Mouse (Mus musculus): Measurements from ENCODE around the gene Nmur1.

The Nmur1 gene

GRCm38 (mm10) chr1:86426128-86426527, at the start of gene Nmur1, which contains the start of gene Tex44:
Gene Nmur1 (minus strand): TSS chr1:86426228.
Gene Tex44 (plus strand): TSS chr1:86426329.
- no peak for DNase-seq

DNA sequence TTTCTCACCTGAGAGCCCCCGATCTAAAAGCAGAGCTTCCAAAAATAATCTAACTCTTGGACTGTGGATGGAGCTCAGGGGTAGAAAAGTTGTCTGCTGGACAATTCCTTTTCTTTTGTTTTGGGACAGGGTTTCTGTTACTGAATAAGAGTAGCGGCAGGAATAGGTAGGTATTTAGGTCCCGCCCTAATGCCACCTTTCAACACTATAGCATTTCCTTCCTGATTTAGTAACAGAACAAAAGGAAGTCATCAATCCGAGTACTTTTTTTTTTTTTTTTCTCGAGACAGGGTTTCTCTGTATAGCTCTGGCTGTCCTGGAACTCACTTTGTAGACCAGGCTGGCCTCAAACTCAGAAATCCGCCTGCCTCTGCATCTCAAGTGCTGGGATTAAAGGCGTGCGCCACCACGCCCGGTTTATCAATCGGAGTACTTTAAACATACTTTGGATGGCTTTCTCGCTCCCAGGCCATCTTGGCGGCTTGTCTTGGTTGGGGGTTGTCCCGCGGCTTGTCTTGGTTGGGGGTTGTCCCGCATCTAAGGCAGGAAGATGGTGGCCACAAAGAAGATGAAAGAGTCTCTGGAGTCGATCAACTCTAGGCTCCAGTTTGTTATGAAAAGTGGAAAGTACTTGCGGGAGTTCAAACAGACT, 47.2 kb upstream of the Nmur1 start:
- DNase-seq, result no peak

DNA sequence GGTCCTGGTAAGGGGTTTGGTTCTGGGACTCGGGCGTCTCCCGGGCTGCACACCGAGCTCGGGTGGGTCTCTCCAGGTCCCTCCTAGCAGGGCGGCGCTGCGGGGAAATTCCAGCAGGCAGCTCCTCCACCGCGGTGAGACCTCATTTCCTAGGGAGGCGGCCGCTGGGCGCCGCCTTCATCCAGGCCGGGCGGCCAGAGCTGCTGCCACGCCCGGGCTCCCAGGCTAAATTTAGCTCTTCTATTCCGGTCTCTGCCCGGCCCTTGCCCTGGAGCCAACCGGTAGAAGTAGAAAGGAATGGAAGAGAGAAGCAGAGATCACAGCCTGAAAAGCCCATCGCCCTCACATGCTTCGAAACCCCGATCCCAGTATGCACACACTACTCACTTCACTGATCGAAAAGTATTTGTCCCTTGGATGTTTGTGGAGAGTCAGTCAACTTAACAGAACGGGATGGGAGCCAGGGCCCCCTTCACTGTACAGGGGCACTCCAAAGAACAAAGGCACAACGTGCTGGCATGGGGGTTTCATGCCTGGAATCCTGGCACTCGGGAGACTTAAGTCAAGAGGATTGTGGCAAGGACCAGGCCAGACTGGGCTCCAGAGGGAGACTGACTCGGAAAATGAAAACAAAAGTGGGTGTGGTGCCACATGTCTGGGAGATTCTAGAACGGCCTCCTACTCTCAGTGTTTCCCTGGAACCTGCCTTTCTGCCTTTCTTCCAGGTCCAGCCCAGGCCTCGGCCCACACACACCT, 46.3 kb upstream of the Nmur1 start:
- DNase-seq, result peak; percentile 71 to 76

- DNase-seq, result peak; percentile 49 to 70
These were observed 45.5 kb upstream of the Nmur1 start for GRCm38 (mm10) chr1:86471504-86471961.

DNA sequence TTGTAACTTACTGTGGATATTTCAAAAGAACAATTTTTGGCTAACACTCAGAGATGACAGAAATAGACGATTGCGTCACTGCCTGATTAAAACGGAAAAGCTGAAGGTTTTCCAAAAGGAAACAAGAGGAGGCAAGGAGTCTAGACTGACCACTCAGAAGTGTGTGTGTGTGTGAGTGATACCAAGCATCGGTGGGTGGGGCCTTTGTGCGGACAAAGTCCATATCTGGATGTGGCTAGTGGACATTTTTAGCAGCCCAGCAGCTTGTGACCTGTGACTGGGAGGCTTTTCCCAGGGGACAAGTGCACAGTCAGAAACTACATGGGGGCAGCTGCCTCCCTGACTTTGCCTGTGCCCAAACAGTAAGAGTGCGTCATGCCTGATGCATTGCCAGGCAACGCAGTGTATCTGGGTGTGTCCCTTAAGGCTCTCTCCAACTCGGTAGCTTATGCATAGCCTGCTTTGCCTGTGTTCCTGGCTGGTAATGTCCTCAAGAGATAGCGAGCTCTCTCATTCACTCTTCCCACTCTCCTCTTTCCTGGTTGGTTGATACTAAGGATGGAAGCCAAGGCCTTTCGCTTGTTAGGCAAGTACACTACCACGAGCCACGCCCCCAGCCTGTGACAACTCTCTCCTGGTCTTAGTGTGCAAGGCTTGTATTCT, 44.6 kb upstream of the Nmur1 start:
- peak; percentile 53 to 72 for DNase-seq

DNA sequence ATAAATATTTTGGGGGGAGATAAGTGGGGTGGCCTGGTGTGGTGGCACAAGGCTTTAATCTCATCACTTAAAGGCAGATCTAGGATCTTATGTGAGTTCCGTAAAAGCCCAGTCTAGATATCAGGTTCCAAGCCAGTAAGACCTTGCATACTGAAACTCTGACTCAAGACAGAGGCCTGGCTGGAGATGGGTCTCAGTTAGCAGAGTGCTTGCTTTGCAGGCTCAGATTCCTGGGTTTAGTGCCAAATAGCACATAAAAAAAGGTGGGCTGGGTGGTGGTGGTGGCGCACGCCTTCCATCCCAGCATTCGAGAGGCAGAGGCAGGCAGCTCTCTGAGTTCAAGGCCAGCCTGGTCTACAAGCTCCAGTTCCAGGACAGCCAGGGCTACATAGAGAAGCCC, 43.8 kb upstream of the Nmur1 start:
- DNase-seq, result peak in 1 of 2 experiments; percentile 16

DNA sequence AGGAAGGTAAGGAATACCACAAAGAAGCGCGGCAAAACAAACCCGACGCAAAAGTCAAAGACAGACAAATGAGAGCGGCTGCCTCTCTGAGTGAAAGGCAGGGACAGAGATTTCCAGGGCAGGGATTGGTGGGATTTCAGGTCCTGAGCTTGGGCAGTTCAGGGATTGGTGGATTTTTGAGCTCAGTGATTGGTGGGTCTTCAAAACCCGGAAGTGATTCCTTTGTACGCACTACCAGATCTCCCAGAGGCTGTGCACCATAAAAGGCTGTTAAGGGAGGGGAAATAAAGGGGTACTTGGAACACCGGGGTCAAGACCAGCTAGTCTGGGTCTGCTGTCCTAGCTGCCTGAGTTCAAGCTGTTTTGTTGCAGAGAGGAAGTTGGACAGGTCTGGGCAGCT, 41.4 kb upstream of the Nmur1 start:
- no peak for DNase-seq

DNA sequence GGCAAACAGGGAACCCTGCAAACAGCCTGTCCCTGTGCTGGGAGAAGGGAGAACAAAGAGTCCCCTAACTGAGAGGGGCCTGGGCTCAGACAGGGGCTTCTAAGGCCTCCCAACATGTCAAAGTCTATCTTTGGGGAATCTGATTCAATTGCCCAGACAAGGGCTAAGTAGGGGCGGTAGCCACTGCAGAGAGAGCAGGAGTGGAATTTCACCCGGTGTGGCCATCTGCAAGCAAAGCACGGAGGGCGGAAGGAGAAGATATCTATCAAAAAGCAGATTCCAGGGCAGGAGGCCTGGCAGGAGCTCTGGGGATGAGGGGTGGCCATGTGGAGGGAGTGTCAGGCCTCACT, 38.8 kb upstream of the Nmur1 start:
- DNase-seq, result no peak

DNA sequence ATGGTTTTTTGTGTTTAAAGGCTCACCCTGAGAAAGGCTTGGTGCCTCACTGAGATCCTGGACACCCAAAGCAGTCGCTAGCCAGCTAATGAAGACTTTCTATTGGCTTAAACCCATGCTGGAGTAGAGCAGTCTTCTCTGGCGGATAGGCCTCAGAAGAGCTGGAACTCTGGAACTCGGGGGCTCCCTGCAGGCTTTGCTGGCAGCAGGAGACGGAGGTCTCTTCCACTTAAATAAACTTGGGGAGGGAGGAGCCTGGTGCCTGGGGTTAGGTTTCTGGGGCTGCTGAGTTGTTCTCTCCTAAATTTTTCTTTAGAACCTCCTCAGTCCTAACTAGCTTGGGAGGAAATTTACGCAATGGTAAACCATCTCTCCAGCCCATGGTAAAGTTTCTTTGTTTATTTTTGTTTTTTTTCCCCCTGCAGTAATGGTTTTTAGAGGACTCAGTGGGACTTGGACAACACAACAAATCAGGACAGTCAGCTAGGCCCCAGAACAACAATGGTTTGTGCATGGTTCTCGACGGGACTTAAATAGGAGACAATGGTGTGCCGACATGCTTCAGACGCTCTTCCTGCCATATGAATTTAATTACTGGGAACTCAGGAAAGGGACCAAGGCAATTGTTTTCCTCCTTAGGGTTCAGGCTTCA, 38.3 kb upstream of the Nmur1 start:
- DNase-seq, result no peak

DNA sequence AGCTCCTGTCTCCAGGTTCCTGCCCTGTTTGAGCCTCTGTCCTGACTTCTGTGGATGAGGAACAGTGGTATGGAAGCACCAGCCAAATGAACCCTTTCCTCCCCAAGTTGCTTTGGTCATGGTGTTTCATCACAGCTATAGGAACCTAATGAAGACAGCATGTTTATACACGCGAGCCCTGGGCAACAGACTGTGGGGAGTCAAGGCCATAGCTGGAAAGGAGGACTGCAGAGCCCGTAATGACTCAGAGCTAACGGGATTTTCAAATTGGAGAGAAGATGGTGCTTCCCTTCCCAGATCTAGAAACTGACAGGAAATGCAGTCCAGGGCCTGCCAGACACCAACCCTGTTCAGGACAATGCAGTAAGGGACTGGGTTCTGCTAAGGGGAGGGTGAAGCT, 33.3 kb upstream of the Nmur1 start:
- no peak for DNase-seq

DNA sequence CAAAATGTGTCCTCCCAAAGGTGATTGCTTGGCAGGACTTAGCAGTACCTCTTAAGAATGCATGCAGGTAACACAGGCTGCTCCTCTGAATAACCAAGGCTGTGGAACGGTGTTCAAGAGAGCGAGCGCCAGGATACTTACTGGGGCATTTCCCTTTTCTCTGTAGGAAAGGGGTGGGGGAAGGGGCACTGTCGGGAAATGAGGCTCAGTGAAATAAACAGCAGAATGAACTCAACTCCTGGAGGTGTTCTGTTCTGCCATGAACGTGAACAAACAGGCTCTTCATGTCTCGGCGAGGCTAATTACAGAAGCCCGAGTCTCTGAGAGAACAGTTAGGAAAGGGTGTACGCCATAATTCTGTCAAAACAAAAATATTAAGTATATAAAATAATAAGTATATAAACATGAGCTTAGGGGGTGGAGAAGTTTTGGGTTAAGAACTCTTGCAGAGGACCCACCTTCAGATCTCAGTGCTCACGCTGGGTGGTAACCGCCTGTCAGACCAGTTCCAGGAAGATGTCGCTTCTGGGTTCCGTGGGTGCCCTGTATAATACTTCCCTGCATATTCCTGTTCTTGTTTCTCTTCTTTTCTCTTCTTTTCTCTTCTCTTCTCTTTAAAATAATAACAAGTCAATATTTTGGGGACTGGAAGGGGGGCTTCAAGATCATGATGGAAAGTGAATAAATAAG, 31.0 kb upstream of the Nmur1 start:
- DNase-seq, result no peak

DNA sequence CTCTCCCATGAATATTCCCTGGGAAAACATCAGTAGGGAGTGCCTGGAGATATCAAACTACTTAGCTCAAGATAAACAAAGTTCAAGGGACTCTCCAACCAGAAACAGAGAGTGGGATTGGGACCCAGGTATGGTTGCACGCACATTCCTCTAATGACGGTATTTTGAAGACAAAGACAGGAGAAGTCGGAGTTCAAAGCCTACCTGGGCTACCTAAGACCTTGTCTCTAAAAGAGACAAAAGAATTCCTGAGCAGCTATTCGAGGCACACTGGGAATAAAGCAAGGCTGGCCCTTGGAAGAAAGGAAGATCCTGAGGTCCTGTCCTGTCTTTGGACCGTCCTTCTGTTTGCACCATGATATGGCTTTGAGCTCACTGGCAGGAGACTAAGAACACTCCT, 26.7 kb upstream of the Nmur1 start:
- no peak for DNase-seq

DNA sequence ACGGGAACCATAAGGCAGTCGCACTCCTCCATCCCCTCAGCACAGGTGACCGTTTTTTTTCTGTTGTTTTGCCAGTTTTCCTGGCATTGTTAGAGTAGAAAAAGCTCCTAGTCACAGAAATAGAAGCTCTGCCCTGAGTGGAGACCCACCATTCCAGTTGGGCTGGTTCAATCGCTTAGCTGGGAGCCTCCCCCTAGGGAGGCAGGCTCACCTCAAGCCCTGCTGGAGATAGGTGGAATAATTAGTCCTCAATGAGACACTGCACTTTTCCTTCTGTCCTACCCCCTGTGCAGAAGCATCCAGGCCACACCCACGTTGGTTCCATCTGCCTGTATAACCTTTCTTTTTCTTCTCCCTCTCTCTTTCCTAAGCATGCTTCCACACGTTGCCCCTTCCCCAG, 23.9 kb upstream of the Nmur1 start:
- no peak for DNase-seq

DNA sequence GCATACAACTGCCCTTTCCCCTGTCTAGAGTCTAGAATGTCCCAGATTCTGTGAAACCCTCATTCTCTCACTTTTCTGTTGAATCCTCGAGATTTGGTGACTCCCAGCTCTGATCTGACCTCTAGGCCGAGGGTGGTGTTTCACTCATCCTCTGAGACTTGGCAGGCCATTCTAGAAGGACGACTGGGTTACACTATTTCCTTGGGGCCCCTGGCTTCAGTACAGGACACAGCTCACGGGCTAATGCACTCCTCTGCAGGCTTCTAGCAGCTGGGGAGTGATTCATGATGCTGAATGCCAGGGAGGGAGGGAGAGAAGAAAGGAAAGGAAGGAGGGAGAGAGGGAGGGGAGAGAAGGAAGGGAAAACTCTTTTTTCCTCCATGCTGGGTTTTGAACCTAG, 22.2 kb upstream of the Nmur1 start:
- DNase-seq, result no peak

- no peak for DNase-seq
These were observed 21.7 kb upstream of the Nmur1 start for GRCm38 (mm10) chr1:86447596-86448171.

GRCm38 (mm10) chr1:86443386-86444172, 17.6 kb upstream of the Nmur1 start:
- peak in 1 of 2 experiments; percentile 26 for DNase-seq

DNA sequence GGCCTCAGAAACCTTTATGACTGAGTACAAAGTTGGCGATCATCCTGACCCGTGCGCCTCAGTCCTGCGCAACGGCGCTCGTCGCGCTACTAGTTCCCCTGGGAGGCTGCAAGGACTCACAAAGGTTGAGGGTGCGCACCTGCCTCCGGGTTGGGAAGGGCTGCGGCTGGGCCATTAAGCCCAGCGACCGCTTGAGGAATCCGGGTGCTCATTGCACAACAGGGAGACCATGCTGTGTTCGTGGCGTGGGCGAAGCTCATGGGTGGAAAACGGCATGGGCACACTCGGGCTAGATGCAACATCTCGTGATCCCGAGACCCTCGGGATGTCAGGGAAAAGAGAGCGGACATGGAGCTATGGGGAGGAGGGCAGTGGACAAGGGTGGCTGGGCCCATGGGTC, 16.8 kb upstream of the Nmur1 start:
- no peak for DNase-seq

- peak; percentile 91 for DNase-seq
These were observed 16.2 kb upstream of the Nmur1 start for GRCm38 (mm10) chr1:86441980-86442831.

GRCm38 (mm10) chr1:86441724-86441979, 15.6 kb upstream of the Nmur1 start:
- no peak for DNase-seq

DNA sequence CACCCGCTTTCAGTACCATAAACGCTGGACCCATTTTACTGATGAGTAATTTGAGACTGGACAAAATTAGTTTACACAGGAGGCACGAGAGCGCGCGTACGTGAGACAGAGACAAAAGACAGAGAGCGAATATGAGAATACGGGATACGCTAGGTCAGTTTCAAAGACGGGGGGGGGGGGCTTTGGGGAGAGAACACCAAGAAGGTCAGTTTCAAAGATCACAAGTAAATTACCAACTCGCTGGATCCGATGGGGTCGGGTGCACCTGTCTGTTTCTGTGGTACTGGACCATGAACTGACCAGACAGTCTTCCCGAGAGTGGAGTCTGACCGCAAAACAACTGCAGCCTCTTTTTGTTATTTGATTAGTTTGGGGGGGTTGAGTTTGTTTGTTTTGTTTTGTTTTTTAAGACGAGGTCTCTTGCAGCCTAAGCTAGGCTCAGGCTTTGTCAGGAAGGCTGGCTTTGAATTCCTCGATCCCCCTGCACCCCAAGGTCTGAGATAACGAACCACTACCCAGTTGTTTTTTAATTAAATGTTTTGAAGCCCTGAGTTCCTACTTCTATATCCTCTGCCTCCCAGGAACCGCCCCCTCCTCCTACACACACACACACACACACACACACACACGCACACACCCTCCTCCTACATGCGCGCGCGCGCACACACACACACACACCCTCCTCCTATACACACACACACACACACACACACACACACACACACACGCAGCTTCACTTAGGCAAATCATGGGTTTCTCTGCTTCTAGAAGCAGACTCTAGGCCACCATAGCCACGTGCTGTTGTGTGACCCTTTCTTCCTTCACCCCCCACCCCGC, 15.1 kb upstream of the Nmur1 start:
- DNase-seq, result peak; percentile 52 to 55

Measured in cerebellum, postnatal 36 days (tissue).